Mouse (Mus musculus) neural tube, embryonic 14.5 days (tissue): ENCODE measurements around the gene Klrd1. TPM values are rescaled to one million over a fixed set of nuclear protein-coding genes. Genes with fewer than 3 reads are reported as not detected.
"Not testable (repeated sequence)": the region's sequence is repeated elsewhere in the genome, so short reads cannot be mapped to it uniquely, and the experiment has no call there.

ENCODE experiments used
- ATAC-seq: fragments of 200-750 bp; cut with Nextera tagmentation; 2 replicates; pipeline ENCODE4 v1.8.0; 2017; ENCODE audit warnings: low read depth, mild to moderate bottlenecking, moderate TSS enrichment, moderate library complexity
- H3K27ac ChIP-seq: fragments of 300-500 bp; sonication (generic); 2 replicates; pipeline ENCODE4 v1.5.1; 2014; ENCODE audit warnings: low read depth, mild to moderate bottlenecking, control low read depth, low read length, moderate library complexity, mixed read lengths
- H3K27me3 ChIP-seq: fragments of 300-500 bp; sonication (generic); 2 replicates; pipeline ENCODE4 v1.6.1; 2014; ENCODE audit warnings: low read length; ENCODE audit not compliant: control insufficient read depth, insufficient read depth
- H3K36me3 ChIP-seq: fragments of 300-500 bp; sonication (generic); 2 replicates; pipeline ENCODE4 v1.6.1; 2014; ENCODE audit warnings: low read length, mixed read lengths; ENCODE audit not compliant: control insufficient read depth, insufficient read depth
- H3K4me1 ChIP-seq: fragments of 300-500 bp; sonication (generic); 2 replicates; pipeline ENCODE4 v1.6.1; 2014; ENCODE audit warnings: low read length; ENCODE audit not compliant: control insufficient read depth, insufficient read depth
- H3K4me2 ChIP-seq: fragments of 300-500 bp; sonication (generic); 2 replicates; pipeline ENCODE4 v1.6.1; 2014; ENCODE audit warnings: mild to moderate bottlenecking, low read depth, low read length, control low read depth
- H3K4me3 ChIP-seq: fragments of 300-500 bp; sonication (generic); 2 replicates; pipeline ENCODE4 v1.5.1; 2014; ENCODE audit warnings: low read depth, low read length, control low read depth, mixed read lengths
- H3K9ac ChIP-seq: fragments of 300-500 bp; sonication (generic); replicated peaks from 2 replicates; pipeline ENCODE4 v1.6.1; 2014; ENCODE audit warnings: low read depth, mild to moderate bottlenecking, control low read depth, low read length, mixed read lengths
- H3K9me3 ChIP-seq: fragments of 300-500 bp; sonication (generic); 2 replicates; pipeline ENCODE4 v1.6.1; 2016; ENCODE audit warnings: low read length; ENCODE audit not compliant: control insufficient read depth
- WGBS: fragments of 180-500 bp; shearing (Covaris S2); extraction: QIAGEN DNeasy Blood & Tissue Kit; methylation state at CpG from one replicate; pipeline ENCODE4 v1.1.7; 2014; 5-methylcytosine and 5-hydroxymethylcytosine counted together
- polyA plus RNA-seq: library from polyadenylated mRNA; unstranded; fragments of >200 nt; fragmentation: Nextera tagmentation; extraction: Ambion mirVana; gene quantifications from 2 replicates; pipeline ENCODE4 v1.2.1, GENCODE M21; 2014

The Klrd1 gene
- polyA plus RNA-seq, 1 experiment from 2014 or later = not detected

DNA sequence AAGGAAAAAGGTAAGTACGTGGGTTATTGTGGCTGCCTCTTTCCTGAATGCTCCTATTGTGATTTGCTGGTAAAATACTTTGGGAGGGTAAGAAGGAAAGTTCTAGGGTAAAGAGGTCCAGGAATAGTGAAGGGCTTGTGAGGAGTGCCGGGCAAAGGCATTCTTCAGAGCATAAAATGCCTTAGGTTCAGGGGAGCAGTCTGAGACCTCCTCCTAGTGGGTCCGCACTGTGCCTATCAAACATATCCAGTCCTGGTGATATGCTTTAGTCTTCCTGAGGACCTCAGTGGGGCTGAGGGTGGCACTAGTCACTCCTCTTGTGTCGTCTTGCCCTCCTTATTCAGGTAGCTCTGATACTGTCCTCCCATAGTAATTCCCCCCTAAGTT is 31.9 kb upstream of the Klrd1 start:
- H3K9me3 ChIP-seq = no peaks in the 10 kb centered on the region
- no peak overlapping the region for H3K27ac ChIP-seq
- no peaks in the 10 kb centered on the region for H3K36me3 ChIP-seq
- H3K27me3 ChIP-seq = no peaks in the 10 kb centered on the region
- no peaks in the 10 kb centered on the region for H3K4me1 ChIP-seq
- WGBS = 63% methylated on average over 4 of the region's 4 CpGs
- H3K4me3 ChIP-seq = no peak overlapping the region
- no peak overlapping the region for H3K9ac ChIP-seq
- no peak overlapping the region for H3K4me2 ChIP-seq
- ATAC-seq = peak; percentile 49

- no peak overlapping the region for H3K27ac ChIP-seq
- no peaks in the 10 kb centered on the region for H3K36me3 ChIP-seq
- H3K4me1 ChIP-seq = no peaks in the 10 kb centered on the region
- H3K4me2 ChIP-seq = no peak overlapping the region
- 76% methylated on average over 2 of the region's 2 CpGs for WGBS
- no peak overlapping the region for H3K4me3 ChIP-seq
- no peaks in the 10 kb centered on the region for H3K9me3 ChIP-seq
- no peaks in the 10 kb centered on the region for H3K27me3 ChIP-seq
- H3K9ac ChIP-seq = no peak overlapping the region
- ATAC-seq = no peak
These were observed 26.3 kb upstream of the Klrd1 start for GRCm38 (mm10) chr6:129565257-129565656.

DNA sequence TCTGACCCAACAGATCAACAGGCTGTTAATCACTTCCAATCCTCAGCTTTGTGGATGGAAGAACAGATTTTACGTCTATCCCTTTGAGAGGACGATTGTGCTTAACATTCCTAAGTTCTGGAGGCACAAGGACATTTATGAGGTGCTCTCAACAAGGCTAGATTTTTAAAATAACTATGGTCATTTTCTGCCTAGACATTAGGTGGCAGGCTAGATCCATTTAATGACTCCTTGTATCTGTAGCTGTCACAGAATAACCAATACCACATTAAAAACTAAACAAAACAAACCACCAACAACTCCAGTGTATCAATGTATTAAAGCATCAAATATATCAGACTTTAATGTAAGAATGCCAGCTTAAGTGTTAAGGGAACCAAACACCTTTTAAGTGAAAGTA is 16.3 kb upstream of the Klrd1 start:
- H3K9me3 ChIP-seq = no peaks in the 10 kb centered on the region
- H3K27ac ChIP-seq = no peak overlapping the region
- H3K4me3 ChIP-seq = no peak overlapping the region
- no peaks in the 10 kb centered on the region for H3K4me1 ChIP-seq
- no peaks in the 10 kb centered on the region for H3K36me3 ChIP-seq
- no peak overlapping the region for H3K4me2 ChIP-seq
- 35% methylated on average over 2 of the region's 2 CpGs for WGBS
- no peak overlapping the region for H3K9ac ChIP-seq
- no peaks in the 10 kb centered on the region for H3K27me3 ChIP-seq
- no peak for ATAC-seq

DNA sequence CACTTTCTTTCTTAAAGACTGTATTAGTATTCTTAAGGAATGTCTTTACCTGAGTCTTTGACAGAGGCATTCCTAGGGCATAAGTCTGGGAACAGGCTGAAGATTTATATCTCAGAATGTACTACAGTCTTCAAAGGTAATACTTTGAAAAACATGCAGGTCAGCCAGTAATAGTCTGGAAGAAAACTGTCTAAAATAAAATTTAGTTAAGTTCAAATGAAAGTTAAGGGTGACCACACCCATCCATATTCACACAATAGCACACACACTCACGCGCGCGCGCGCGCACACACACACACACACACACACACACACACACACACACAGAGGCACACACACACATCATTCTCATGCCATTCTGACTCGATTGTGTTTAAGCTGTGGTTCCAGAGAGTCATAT is 14.0 kb upstream of the Klrd1 start, which contains the start of gene Klre1:
TSS of gene Klre1 (plus strand) at position 301 of the 400 bp plus-strand sequence.
- Histone ChIP-seq H3K9ac (no peak within 1 kb of the TSS), H3K4me1 (no peaks in the 10 kb centered on the region), H3K27me3 (no peaks in the 10 kb centered on the region), H3K4me3 (no peak within 1 kb of the TSS), H3K9me3 (no peaks in the 10 kb centered on the region), H3K4me2 (no peak within 1 kb of the TSS), H3K36me3 (no peaks in the 10 kb centered on the region), H3K27ac (no peak within 1 kb of the TSS)
- 90% methylated on average over 8 of the region's 8 CpGs for WGBS
- ATAC-seq = no peak

DNA sequence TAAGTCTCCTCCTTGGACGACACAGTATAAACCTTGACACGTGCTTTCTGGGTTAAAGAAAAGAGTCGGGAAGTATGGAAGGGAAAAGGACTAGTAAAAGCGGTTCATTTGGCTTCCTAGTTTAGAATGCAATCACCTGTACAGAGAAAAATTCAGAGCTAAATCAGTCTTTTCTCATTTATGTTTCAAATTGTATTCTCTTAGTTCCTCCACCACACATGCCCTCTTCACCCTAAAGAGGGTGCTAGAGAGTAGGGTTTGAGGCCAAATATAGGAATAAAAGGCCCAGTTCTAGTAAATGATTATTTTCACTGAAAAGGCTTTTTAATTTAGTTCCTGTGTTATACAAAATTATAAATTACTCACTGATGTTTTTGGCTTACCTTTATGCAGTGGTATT is 10.3 kb upstream of the Klrd1 start:
- Histone ChIP-seq H3K27me3 (no peaks in the 10 kb centered on the region), H3K4me2 (no peak overlapping the region), H3K4me1 (no peaks in the 10 kb centered on the region), H3K36me3 (no peaks in the 10 kb centered on the region), H3K27ac (no peak overlapping the region), H3K9me3 (no peaks in the 10 kb centered on the region), H3K4me3 (no peak overlapping the region), H3K9ac (no peak overlapping the region)
- no peak for ATAC-seq
- 65% methylated on average over 4 of the region's 4 CpGs for WGBS

- ATAC-seq = no peak
- no peaks in the 10 kb centered on the region for H3K9me3 ChIP-seq
- H3K27ac ChIP-seq = no peak overlapping the region
- WGBS = 82% methylated on average over 4 of the region's 4 CpGs
- no peak overlapping the region for H3K4me3 ChIP-seq
- no peak overlapping the region for H3K9ac ChIP-seq
- no peaks in the 10 kb centered on the region for H3K4me1 ChIP-seq
- no peaks in the 10 kb centered on the region for H3K27me3 ChIP-seq
- no peak overlapping the region for H3K4me2 ChIP-seq
- no peaks in the 10 kb centered on the region for H3K36me3 ChIP-seq
These were observed 9.7 kb upstream of the Klrd1 start for GRCm38 (mm10) chr6:129581896-129582295.

DNA sequence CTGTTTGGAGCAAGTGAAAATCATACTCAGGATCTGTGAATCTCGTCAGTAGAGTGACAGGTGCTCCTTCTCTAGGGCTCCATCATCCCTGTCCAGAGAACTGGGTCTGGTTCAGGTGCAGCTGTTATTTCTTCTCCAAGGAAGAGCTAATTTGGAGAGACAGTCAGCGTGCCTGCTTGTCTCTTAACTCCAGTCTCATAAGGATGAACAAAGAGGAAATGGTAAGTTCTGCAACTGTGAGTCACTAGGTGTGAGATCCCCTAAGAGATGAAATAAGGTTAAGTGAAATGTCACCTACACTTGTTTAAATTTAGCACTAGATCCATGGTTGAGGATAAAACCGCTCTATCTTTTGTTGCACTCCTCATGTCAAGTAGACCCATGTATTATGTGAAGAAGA is 8.6 kb upstream of the Klrd1 start:
- H3K27me3 ChIP-seq = no peaks in the 10 kb centered on the region
- ATAC-seq = no peak
- no peaks in the 10 kb centered on the region for H3K36me3 ChIP-seq
- no peak overlapping the region for H3K4me2 ChIP-seq
- H3K4me1 ChIP-seq = no peaks in the 10 kb centered on the region
- no peaks in the 10 kb centered on the region for H3K9me3 ChIP-seq
- 73% methylated on average over 3 of the region's 3 CpGs for WGBS
- no peak overlapping the region for H3K27ac ChIP-seq
- H3K9ac ChIP-seq = no peak overlapping the region
- H3K4me3 ChIP-seq = no peak overlapping the region

DNA sequence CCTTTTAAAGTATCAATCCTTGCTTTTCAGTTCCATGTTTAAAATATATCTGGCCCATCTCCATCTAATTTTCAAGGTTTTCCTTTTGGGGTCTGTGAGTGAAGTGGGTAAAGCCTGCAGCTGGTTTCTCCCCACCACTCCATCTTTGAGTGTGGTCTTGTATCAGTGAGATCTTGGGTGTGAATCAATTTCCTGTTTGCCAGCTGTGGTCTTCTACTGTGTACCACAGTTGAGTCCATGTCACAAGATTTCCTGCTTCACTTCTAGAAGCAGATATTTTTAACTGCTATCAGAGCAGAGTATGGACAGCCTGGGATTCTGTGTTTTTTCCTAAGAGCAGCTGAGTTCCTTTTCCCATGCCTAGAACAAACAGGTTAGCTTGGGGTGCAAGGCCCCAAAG is 16.8 kb downstream of the Klrd1 start:
- no peaks in the 10 kb centered on the region for H3K4me1 ChIP-seq
- H3K27me3 ChIP-seq = no peaks in the 10 kb centered on the region
- no peak overlapping the region for H3K4me3 ChIP-seq
- H3K36me3 ChIP-seq = no peaks in the 10 kb centered on the region
- ATAC-seq = no peak
- no peak overlapping the region for H3K4me2 ChIP-seq
- no peak overlapping the region for H3K27ac ChIP-seq
- H3K9ac ChIP-seq = no peak overlapping the region
- no peaks in the 10 kb centered on the region for H3K9me3 ChIP-seq

DNA sequence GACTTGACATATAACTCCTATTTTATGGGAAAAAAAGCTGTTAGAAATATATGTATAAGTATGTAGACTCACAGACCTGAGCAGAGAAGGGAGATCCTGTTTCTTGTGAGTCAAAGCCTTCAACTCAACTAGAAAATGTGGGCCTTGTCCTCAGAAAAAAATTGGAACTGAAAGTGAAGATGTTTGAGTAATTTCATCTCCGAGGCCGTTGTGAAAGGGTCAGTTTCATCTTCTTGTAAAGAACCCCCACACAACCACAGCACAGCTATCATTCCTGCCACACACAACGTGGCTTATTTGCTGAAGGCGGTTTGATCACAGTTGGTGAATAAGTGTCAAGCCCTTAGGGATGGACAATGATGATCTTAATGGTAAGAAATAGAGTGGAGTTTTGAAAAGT is 32.2 kb downstream of the Klrd1 start, which contains the start of gene Klrk1:
TSS of gene Klrk1 (minus strand) at position 130 of the 400 bp plus-strand sequence.
- 86% methylated on average over 4 of the region's 4 CpGs for WGBS
- Histone ChIP-seq H3K36me3 (no peaks in the 10 kb centered on the region), H3K27me3 (no peaks in the 10 kb centered on the region), H3K9me3 (no peaks in the 10 kb centered on the region), H3K27ac (no peak within 1 kb of the TSS), H3K4me2 (no peak within 1 kb of the TSS), H3K4me3 (no peak within 1 kb of the TSS), H3K9ac (no peak within 1 kb of the TSS), H3K4me1 (no peaks in the 10 kb centered on the region)
- ATAC-seq = no peak

- WGBS = 90% methylated on average over 2 of the region's 2 CpGs
- H3K4me1 ChIP-seq, H3K27me3 ChIP-seq, H3K36me3 ChIP-seq, ATAC-seq, H3K9ac ChIP-seq, H3K27ac ChIP-seq, H3K4me2 ChIP-seq, H3K4me3 ChIP-seq, H3K9me3 ChIP-seq: not testable (repeated sequence)
These were observed 39.5 kb downstream of the Klrd1 start for GRCm38 (mm10) chr6:129631046-129631445.
